Mouse (Mus musculus): Measurements from ENCODE around the gene Polr2m. TPM values are rescaled to one million over a fixed set of nuclear protein-coding genes. Genes with fewer than 3 reads are reported as not detected.

The Polr2m gene
- 328 and 356 TPM in 2 replicates for polyA plus RNA-seq (2015; fragmentation: Nextera tagmentation; extraction: Ambion mirVana)

- H3K4me1 ChIP-seq: peaks cover 6% of the 10 kb centered on the region; the same call in 1 of the 2 replicates
- no peaks in the 10 kb centered on the region for H3K9me3 ChIP-seq
- WGBS: under 1% methylated on average over 68 of the region's 70 CpGs
Observed at GRCm38 (mm10) chr9:71485475-71486094, at the start of gene Polr2m. Gene Polr2m, minus strand, starts transcription at chr9:71485935.

GRCm38 (mm10) chr9:71535036-71535435 is 49.3 kb upstream of the Polr2m start:
- Histone ChIP-seq H3K27me3 (peaks cover 7% of the 10 kb centered on the region), H3K27ac (no peak overlapping the region), H3K4me2 (no peak overlapping the region), H3K4me1 (no peaks in the 10 kb centered on the region), H3K9ac (no peak overlapping the region), H3K9me3 (no peaks in the 10 kb centered on the region), H3K4me3 (no peak overlapping the region), H3K36me3 (no peaks in the 10 kb centered on the region)
- no peak for ATAC-seq (ENCODE audit: insufficient number of reproducible peaks, low FRiP score, low TSS enrichment, low read depth)
- WGBS: 92% methylated on average over 2 of the region's 2 CpGs

More at GRCm38 (mm10) chr9:71485475-71486094, at the start of gene Polr2m:
- Histone ChIP-seq H3K9ac (peak within 1 kb of the TSS; percentile 100), H3K27me3 (no peaks in the 10 kb centered on the region), H3K4me2 (peak within 1 kb of the TSS; percentile 57), H3K4me3 (peak within 1 kb of the TSS; percentile 98), H3K36me3 (peaks cover 30% of the 10 kb centered on the region), H3K27ac (peak within 1 kb of the TSS; percentile 95)
- ATAC-seq (ENCODE audit: insufficient number of reproducible peaks, low FRiP score, low TSS enrichment, low read depth): peak; percentile 97

- ATAC-seq (ENCODE audit: insufficient number of reproducible peaks, low FRiP score, low TSS enrichment, low read depth): no peak
- no peak overlapping the region for H3K9ac ChIP-seq
- 74% methylated on average over 2 of the region's 2 CpGs for WGBS
- H3K4me3 ChIP-seq: no peak overlapping the region
- peaks cover 11% of the 10 kb centered on the region for H3K27me3 ChIP-seq
- no peaks in the 10 kb centered on the region for H3K36me3 ChIP-seq
- H3K9me3 ChIP-seq: no peaks in the 10 kb centered on the region
- H3K4me2 ChIP-seq: no peak overlapping the region
- H3K27ac ChIP-seq: no peak overlapping the region
- H3K4me1 ChIP-seq: no peaks in the 10 kb centered on the region
Observed at GRCm38 (mm10) chr9:71529960-71530359, 44.2 kb upstream of the Polr2m start.

GRCm38 (mm10) chr9:71527438-71527837 is 41.7 kb upstream of the Polr2m start:
- no peaks in the 10 kb centered on the region for H3K9me3 ChIP-seq
- no peaks in the 10 kb centered on the region for H3K4me1 ChIP-seq
- ATAC-seq (ENCODE audit: insufficient number of reproducible peaks, low FRiP score, low TSS enrichment, low read depth): no peak
- H3K4me3 ChIP-seq: no peak overlapping the region
- H3K9ac ChIP-seq: no peak overlapping the region
- no peaks in the 10 kb centered on the region for H3K36me3 ChIP-seq
- H3K27me3 ChIP-seq: peaks cover 21% of the 10 kb centered on the region
- no peak overlapping the region for H3K4me2 ChIP-seq
- 22% methylated on average over 9 of the region's 9 CpGs for WGBS
- H3K27ac ChIP-seq: no peak overlapping the region

GRCm38 (mm10) chr9:71523901-71524300 is 38.2 kb upstream of the Polr2m start:
- WGBS: 59% methylated on average over 4 of the region's 4 CpGs
- Histone ChIP-seq H3K9ac (no peak overlapping the region), H3K36me3 (no peaks in the 10 kb centered on the region), H3K4me3 (no peak overlapping the region), H3K9me3 (no peaks in the 10 kb centered on the region), H3K27ac (no peak overlapping the region), H3K27me3 (peaks cover 23% of the 10 kb centered on the region; the same call in 1 of the 2 replicates), H3K4me2 (no peak overlapping the region), H3K4me1 (no peaks in the 10 kb centered on the region)
- ATAC-seq (ENCODE audit: insufficient number of reproducible peaks, low FRiP score, low TSS enrichment, low read depth): no peak

GRCm38 (mm10) chr9:71519836-71520235 is 34.1 kb upstream of the Polr2m start:
- H3K36me3 ChIP-seq: no peaks in the 10 kb centered on the region
- H3K27me3 ChIP-seq: peaks cover 16% of the 10 kb centered on the region; the same call in 1 of the 2 replicates

GRCm38 (mm10) chr9:71517487-71517886 is 31.8 kb upstream of the Polr2m start:
- H3K4me3 ChIP-seq: no peak overlapping the region
- H3K27me3 ChIP-seq: peaks cover 6% of the 10 kb centered on the region; the same call in 1 of the 2 replicates
- no peak overlapping the region for H3K27ac ChIP-seq
- H3K9ac ChIP-seq: no peak overlapping the region
- WGBS: 88% methylated on average over 4 of the region's 4 CpGs
- ATAC-seq (ENCODE audit: insufficient number of reproducible peaks, low FRiP score, low TSS enrichment, low read depth): no peak
- H3K9me3 ChIP-seq: no peaks in the 10 kb centered on the region
- no peaks in the 10 kb centered on the region for H3K36me3 ChIP-seq
- no peak overlapping the region for H3K4me2 ChIP-seq
- H3K4me1 ChIP-seq: no peaks in the 10 kb centered on the region

More at GRCm38 (mm10) chr9:71519836-71520235, 34.1 kb upstream of the Polr2m start:
- 41% methylated on average over 3 of the region's 3 CpGs for WGBS
- H3K27ac ChIP-seq: no peak overlapping the region
- no peak for ATAC-seq (ENCODE audit: insufficient number of reproducible peaks, low FRiP score, low TSS enrichment, low read depth)
- no peaks in the 10 kb centered on the region for H3K9me3 ChIP-seq
- no peak overlapping the region for H3K4me2 ChIP-seq
- no peak overlapping the region for H3K9ac ChIP-seq
- H3K4me1 ChIP-seq: no peaks in the 10 kb centered on the region
- no peak overlapping the region for H3K4me3 ChIP-seq

GRCm38 (mm10) chr9:71515862-71516261 is 30.1 kb upstream of the Polr2m start:
- 83% methylated on average over 4 of the region's 4 CpGs for WGBS
- Histone ChIP-seq H3K36me3 (no peaks in the 10 kb centered on the region), H3K9ac (no peak overlapping the region), H3K4me3 (no peak overlapping the region), H3K9me3 (no peaks in the 10 kb centered on the region), H3K4me2 (no peak overlapping the region), H3K27me3 (peaks cover 8% of the 10 kb centered on the region), H3K27ac (no peak overlapping the region), H3K4me1 (peaks cover 4% of the 10 kb centered on the region)
- ATAC-seq (ENCODE audit: insufficient number of reproducible peaks, low FRiP score, low TSS enrichment, low read depth): no peak

- Histone ChIP-seq H3K27me3 (peaks cover 25% of the 10 kb centered on the region), H3K27ac (no peak overlapping the region), H3K4me3 (no peak overlapping the region), H3K4me2 (no peak overlapping the region), H3K9me3 (no peaks in the 10 kb centered on the region), H3K36me3 (no peaks in the 10 kb centered on the region), H3K9ac (no peak overlapping the region), H3K4me1 (peaks cover 4% of the 10 kb centered on the region)
- no peak for ATAC-seq (ENCODE audit: insufficient number of reproducible peaks, low FRiP score, low TSS enrichment, low read depth)
- 34% methylated on average over 4 of the region's 4 CpGs for WGBS
Observed at GRCm38 (mm10) chr9:71513566-71513965, 27.8 kb upstream of the Polr2m start.

- no peak for ATAC-seq (ENCODE audit: insufficient number of reproducible peaks, low FRiP score, low TSS enrichment, low read depth)
- H3K4me2 ChIP-seq: no peak overlapping the region
Observed at GRCm38 (mm10) chr9:71512899-71513298, 27.2 kb upstream of the Polr2m start.

GRCm38 (mm10) chr9:71498391-71499182 is 12.9 kb upstream of the Polr2m start:
- 11% methylated on average over 10 of the region's 10 CpGs for WGBS
- ATAC-seq (ENCODE audit: insufficient number of reproducible peaks, low FRiP score, low TSS enrichment, low read depth): no peak

More at GRCm38 (mm10) chr9:71512899-71513298, 27.2 kb upstream of the Polr2m start:
- Histone ChIP-seq H3K4me3 (no peak overlapping the region), H3K36me3 (no peaks in the 10 kb centered on the region), H3K4me1 (peaks cover 4% of the 10 kb centered on the region), H3K27ac (no peak overlapping the region), H3K9ac (no peak overlapping the region), H3K27me3 (peaks cover 25% of the 10 kb centered on the region), H3K9me3 (no peaks in the 10 kb centered on the region)
- WGBS: 17% methylated on average over 10 of the region's 10 CpGs

GRCm38 (mm10) chr9:71496637-71497036 is 10.9 kb upstream of the Polr2m start:
- Histone ChIP-seq H3K4me2 (no peak overlapping the region), H3K9ac (no peak overlapping the region), H3K4me3 (no peak overlapping the region), H3K4me1 (peaks cover 15% of the 10 kb centered on the region; the same call in 1 of the 2 replicates), H3K27ac (no peak overlapping the region), H3K9me3 (no peaks in the 10 kb centered on the region), H3K36me3 (no peaks in the 10 kb centered on the region), H3K27me3 (peaks cover 22% of the 10 kb centered on the region)
- 32% methylated on average over 2 of the region's 2 CpGs for WGBS
- ATAC-seq (ENCODE audit: insufficient number of reproducible peaks, low FRiP score, low TSS enrichment, low read depth): no peak

More at GRCm38 (mm10) chr9:71498391-71499182, 12.9 kb upstream of the Polr2m start:
- H3K9me3 ChIP-seq: no peaks in the 10 kb centered on the region
- no peak overlapping the region for H3K27ac ChIP-seq
- no peak overlapping the region for H3K4me3 ChIP-seq
- no peak overlapping the region for H3K4me2 ChIP-seq
- peaks cover 15% of the 10 kb centered on the region for H3K4me1 ChIP-seq
- no peak overlapping the region for H3K9ac ChIP-seq
- no peaks in the 10 kb centered on the region for H3K36me3 ChIP-seq
- H3K27me3 ChIP-seq: peaks cover 22% of the 10 kb centered on the region

Measured in limb, embryonic 15.5 days (tissue).